Mouse (Mus musculus) heart, postnatal 0 days (tissue): Measurements from ENCODE around the gene Rnf186.

Source experiments
- CTCF ChIP-seq: IDR thresholded peaks from 2 replicates; pipeline ENCODE4 v1.5.1; 2016; ENCODE audit warnings: antibody characterized with exemption, control low read depth, low read depth
- EP300 ChIP-seq: IDR thresholded peaks from 2 replicates; pipeline ENCODE4 v1.6.1; 2016; ENCODE audit warnings: antibody characterized with exemption, low read depth

- TF ChIP-seq EP300 (no peak), CTCF (no peak)
These were observed 34.1 kb downstream of the Rnf186 start for GRCm38 (mm10) chr4:139001026-139001425.
